Mouse (Mus musculus) liver, postnatal 0 days (tissue): ENCODE measurements around the gene Tec.

Experiments
- CTCF ChIP-seq: sonication (generic); IDR thresholded peaks from 2 replicates; pipeline ENCODE4 v1.5.1; 2016; ENCODE audit warnings: antibody characterized with exemption, low read depth
- EP300 ChIP-seq: IDR thresholded peaks from 2 replicates; pipeline ENCODE4 v1.6.1; 2016; ENCODE audit warnings: antibody characterized with exemption, low read depth, mild to moderate bottlenecking

- no peak for TF ChIP-seq CTCF
- no peak for TF ChIP-seq EP300
Measured at GRCm38 (mm10) chr5:72706095-72706494, 162.2 kb downstream of the Tec start.
